Mouse (Mus musculus) myocyte (in vitro differentiated cells): ENCODE measurements around the gene Map1b. TPM values are rescaled to one million over a fixed set of nuclear protein-coding genes. Genes with fewer than 3 reads are reported as not detected.

ENCODE experiments used
- H3K27me3 ChIP-seq: one replicate; pipeline ENCODE4 v1.6.1; 2011; ENCODE audit not compliant: control insufficient read depth, insufficient read depth, insufficient read length
- H3K36me3 ChIP-seq: one replicate; pipeline ENCODE4 v1.6.1; 2011; ENCODE audit not compliant: control insufficient read depth, insufficient read depth
- H3K4me2 ChIP-seq: one replicate; pipeline ENCODE4 v1.6.1; 2011; ENCODE audit warnings: low read depth, control low read depth
- H3K4me3 ChIP-seq: one replicate; pipeline ENCODE4 v1.5.1; 2011; ENCODE audit warnings: mild to moderate bottlenecking, control low read depth, moderate library complexity
- H3K79me2 ChIP-seq: one replicate; pipeline ENCODE4 v1.6.1; 2011; ENCODE audit not compliant: control insufficient read depth, insufficient read depth
- H3ac ChIP-seq: one replicate; pipeline ENCODE4 v1.6.1; 2011; ENCODE audit not compliant: control insufficient read depth, insufficient read length
- CEBPB ChIP-seq: IDR thresholded peaks from 2 replicates; pipeline ENCODE4 v1.6.1; 2011; ENCODE audit warnings: mild to moderate bottlenecking, moderate library complexity; ENCODE audit not compliant: poor library complexity, insufficient read depth, severe bottlenecking
- E2F4 ChIP-seq: IDR thresholded peaks from one replicate; pipeline ENCODE4 v1.6.1; 2011; ENCODE audit warnings: mild to moderate bottlenecking, control low read depth, moderate library complexity; ENCODE audit not compliant: insufficient read depth
- MAX ChIP-seq: IDR thresholded peaks from one replicate; pipeline ENCODE4 v1.6.1; 2011; ENCODE audit warnings: low read depth, mild to moderate bottlenecking, control low read depth
- MYOD1 ChIP-seq, 3 experiments: IDR thresholded peaks; one replicate each; pipeline ENCODE4 v1.6.1; 2011; ENCODE audit warnings: control low read depth in 2 of 3, low read depth in 2 of 3, mild to moderate bottlenecking in 2 of 3, moderate library complexity in 1 of 3; ENCODE audit not compliant: insufficient read length in 2 of 3, control insufficient read depth in 1 of 3
- MYOG ChIP-seq, 3 experiments: IDR thresholded peaks; one replicate each; pipeline ENCODE4 v1.6.1; 2011; ENCODE audit warnings: control low read depth in 2 of 3, low read depth in 2 of 3, mild to moderate bottlenecking in 2 of 3; ENCODE audit not compliant: insufficient read length in 2 of 3, control insufficient read depth in 1 of 3, insufficient read depth in 1 of 3
- POLR2A ChIP-seq: IDR thresholded peaks from one replicate; pipeline ENCODE4 v1.6.1; 2011; ENCODE audit warnings: low read depth, mild to moderate bottlenecking, control low read depth, moderate library complexity; ENCODE audit not compliant: insufficient read length
- POLR2AphosphoS2 ChIP-seq: IDR thresholded peaks from one replicate; pipeline ENCODE4 v1.6.1; 2011; ENCODE audit warnings: low read depth, control low read depth; ENCODE audit not compliant: insufficient read length
- REST ChIP-seq: IDR thresholded peaks from one replicate; pipeline ENCODE4 v1.6.1; 2011; ENCODE audit warnings: mild to moderate bottlenecking, control low read depth, moderate library complexity; ENCODE audit not compliant: insufficient read depth, insufficient read length
- SRF ChIP-seq: IDR thresholded peaks from one replicate; pipeline ENCODE4 v1.6.1; 2011; ENCODE audit warnings: low read depth; ENCODE audit not compliant: control insufficient read depth, insufficient read length
- TCF12 ChIP-seq: IDR thresholded peaks from one replicate; pipeline ENCODE4 v1.6.1; 2011; ENCODE audit warnings: mild to moderate bottlenecking, control low read depth; ENCODE audit not compliant: poor library complexity, insufficient read depth, severe bottlenecking
- TCF3 ChIP-seq: IDR thresholded peaks from one replicate; pipeline ENCODE4 v1.6.1; 2011; ENCODE audit warnings: low read depth, control low read depth; ENCODE audit not compliant: insufficient read length
- USF1 ChIP-seq: IDR thresholded peaks from one replicate; pipeline ENCODE4 v1.6.1; 2011; ENCODE audit warnings: low read depth, mild to moderate bottlenecking, control low read depth, moderate library complexity
- polyA plus RNA-seq: library from polyadenylated mRNA; unstranded; fragments of >200 nt; fragmentation: generic; extraction: Trizol; gene quantifications from one replicate; pipeline ENCODE4 v1.2.1, GENCODE M21; 2012; ENCODE audit warnings: missing spikeins

Gene Map1b
- polyA plus RNA-seq, 1 experiment = 40.6 TPM

DNA sequence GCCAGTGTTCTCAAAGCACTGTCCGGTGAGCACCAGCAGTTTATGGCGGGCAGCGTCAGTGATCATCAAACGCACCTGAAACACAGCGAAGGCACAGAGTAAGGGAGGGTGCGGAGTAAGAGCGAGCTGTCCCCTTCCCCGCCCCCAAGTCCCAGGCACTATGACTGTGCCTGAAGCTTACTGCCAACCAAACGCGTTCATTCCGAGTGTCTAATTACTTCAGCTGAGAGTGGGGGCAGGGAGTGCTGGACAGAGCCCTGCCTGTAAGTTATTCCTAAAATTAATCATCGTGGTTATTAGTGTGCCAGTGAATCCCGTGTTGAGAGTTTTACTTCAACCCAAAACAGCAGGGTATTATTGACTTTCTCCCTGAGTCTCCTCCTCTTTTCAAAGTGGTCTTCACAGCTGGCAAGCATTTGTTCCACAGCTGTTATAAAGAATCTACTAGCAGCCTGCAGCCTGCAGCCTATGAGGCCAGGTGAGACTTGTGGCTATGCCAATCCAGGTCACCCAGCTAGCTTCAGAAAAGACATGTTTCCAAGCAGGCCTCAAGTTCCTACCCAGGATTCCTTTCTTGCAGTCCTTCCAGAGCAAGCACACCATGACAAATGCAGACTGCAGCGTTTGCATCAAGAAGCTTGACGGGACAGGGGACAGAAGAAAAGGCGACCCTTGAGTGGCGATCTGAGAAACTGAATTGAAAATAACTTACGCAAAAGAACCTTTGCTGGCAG is 74.5 kb downstream of the Map1b start:
- Histone ChIP-seq H3K27me3 (no peaks in the 10 kb centered on the region), H3K4me3 (peak overlapping the region; percentile 3), H3ac (no peak overlapping the region), H3K4me2 (peak overlapping the region; percentile 92), H3K36me3 (peaks cover 67% of the 10 kb centered on the region), H3K79me2 (peaks cover 83% of the 10 kb centered on the region)
- TF ChIP-seq MYOD1 (IDR thresholded peaks at IDR 0.05; ENCODE audit: control insufficient read depth in 1 of 3, insufficient read length in 2 of 3, low read depth in 2 of 3) (peak; percentile 5 to 53 (median 15)), REST (peak; percentile 23), SRF (no peak), E2F4 (no peak), POLR2A (no peak), USF1 (no peak), MAX (no peak), TCF12 (no peak), POLR2AphosphoS2 (peak; percentile 15), CEBPB (no peak), MYOG (IDR thresholded peaks at IDR 0.05; ENCODE audit: control insufficient read depth in 1 of 3, insufficient read depth in 1 of 3, insufficient read length in 2 of 3, low read depth in 2 of 3) (peak in 1 of 3 experiments; percentile 54), TCF3 (peak; percentile 29)

DNA sequence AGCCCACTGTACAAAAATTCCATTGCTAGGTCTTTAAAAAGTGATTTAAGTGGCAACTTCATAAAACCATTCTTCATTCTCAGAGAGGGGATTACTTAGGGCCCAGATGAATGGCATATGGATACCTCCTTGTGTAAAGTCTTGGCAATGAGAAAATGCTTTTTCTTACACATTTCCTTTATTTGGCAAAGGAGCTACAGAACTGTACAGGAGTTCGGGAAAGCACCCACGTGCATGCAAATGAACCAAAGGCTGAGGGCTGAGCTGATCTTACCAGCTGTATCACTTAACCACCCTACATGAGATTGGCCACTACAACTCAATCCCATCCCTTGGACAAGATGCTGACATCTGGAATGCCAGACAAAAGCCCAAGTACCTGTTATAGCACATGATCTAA is 76.1 kb downstream of the Map1b start:
- H3K4me3 ChIP-seq = no peak overlapping the region
- TF ChIP-seq SRF = no peak
- TF ChIP-seq MYOD1 (IDR thresholded peaks at IDR 0.05; ENCODE audit: control insufficient read depth in 1 of 3, insufficient read length in 2 of 3, low read depth in 2 of 3) = no peak
- TF ChIP-seq E2F4 = no peak
- no peak for TF ChIP-seq TCF3
- TF ChIP-seq REST = no peak
- no peak for TF ChIP-seq USF1
- no peak for TF ChIP-seq POLR2A
- no peak for TF ChIP-seq TCF12
- TF ChIP-seq MAX = no peak
- no peak for TF ChIP-seq MYOG (IDR thresholded peaks at IDR 0.05; ENCODE audit: control insufficient read depth in 1 of 3, insufficient read depth in 1 of 3, insufficient read length in 2 of 3, low read depth in 2 of 3)
- no peak for TF ChIP-seq POLR2AphosphoS2
- H3K79me2 ChIP-seq = peaks cover 67% of the 10 kb centered on the region
- no peaks in the 10 kb centered on the region for H3K27me3 ChIP-seq
- peaks cover 82% of the 10 kb centered on the region for H3K36me3 ChIP-seq
- no peak overlapping the region for H3K4me2 ChIP-seq
- no peak overlapping the region for H3ac ChIP-seq

DNA sequence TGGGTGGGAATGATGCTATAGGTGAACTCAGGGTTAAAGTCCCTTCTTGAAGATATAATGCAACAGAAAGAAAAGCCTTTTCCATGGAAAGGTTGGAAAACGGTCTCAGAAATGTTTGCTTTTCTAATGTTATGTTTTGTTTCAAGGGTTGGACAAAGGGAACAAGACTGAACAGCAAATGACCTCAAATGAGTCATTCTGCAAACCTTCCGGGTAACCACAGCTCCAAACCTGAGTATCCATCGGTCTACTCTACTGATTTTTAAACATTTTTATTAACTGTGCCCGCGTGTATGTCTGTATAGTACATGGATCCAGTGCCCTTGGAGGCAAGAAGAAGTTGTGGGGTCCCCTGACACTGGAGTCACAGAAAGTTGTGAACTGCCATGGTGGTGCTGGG is 77.0 kb downstream of the Map1b start:
- peaks cover 90% of the 10 kb centered on the region for H3K36me3 ChIP-seq
- no peak for TF ChIP-seq TCF12
- no peak for TF ChIP-seq TCF3
- TF ChIP-seq USF1 = no peak
- no peak for TF ChIP-seq POLR2AphosphoS2
- no peak for TF ChIP-seq SRF
- no peak for TF ChIP-seq MYOD1 (IDR thresholded peaks at IDR 0.05; ENCODE audit: control insufficient read depth in 1 of 3, insufficient read length in 2 of 3, low read depth in 2 of 3)
- no peak for TF ChIP-seq CEBPB
- TF ChIP-seq MAX = no peak
- TF ChIP-seq MYOG (IDR thresholded peaks at IDR 0.05; ENCODE audit: control insufficient read depth in 1 of 3, insufficient read depth in 1 of 3, insufficient read length in 2 of 3, low read depth in 2 of 3) = no peak
- TF ChIP-seq REST = no peak
- no peak for TF ChIP-seq POLR2A
- no peak for TF ChIP-seq E2F4

DNA sequence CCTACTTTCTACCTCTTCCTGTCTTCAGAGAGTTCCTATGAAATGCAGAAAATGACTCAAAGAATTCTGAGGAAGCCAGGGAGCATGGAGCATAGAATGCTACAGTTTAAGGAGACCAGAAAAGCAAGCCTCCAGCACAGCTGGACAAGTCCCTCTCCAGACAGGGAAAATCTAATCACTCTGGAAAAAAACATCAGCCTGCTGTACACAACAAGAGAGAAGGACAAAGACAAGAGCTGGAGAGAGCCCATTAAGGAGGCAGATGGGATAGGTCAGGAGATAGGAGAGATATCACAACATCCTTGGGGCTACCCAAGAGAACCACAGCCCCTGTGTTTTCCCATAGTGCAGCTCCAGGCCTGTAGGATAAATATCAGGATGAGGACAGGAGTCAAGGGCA is 79.3 kb downstream of the Map1b start:
- Histone ChIP-seq H3K4me2 (no peak overlapping the region), H3K79me2 (peaks cover 44% of the 10 kb centered on the region), H3K27me3 (no peaks in the 10 kb centered on the region), H3K4me3 (no peak overlapping the region), H3K36me3 (peaks cover 93% of the 10 kb centered on the region), H3ac (no peak overlapping the region)
- TF ChIP-seq REST (no peak), MYOD1 (IDR thresholded peaks at IDR 0.05; ENCODE audit: control insufficient read depth in 1 of 3, insufficient read length in 2 of 3, low read depth in 2 of 3) (no peak), USF1 (no peak), CEBPB (no peak), POLR2A (no peak), SRF (no peak), TCF3 (no peak), MAX (no peak), MYOG (IDR thresholded peaks at IDR 0.05; ENCODE audit: control insufficient read depth in 1 of 3, insufficient read depth in 1 of 3, insufficient read length in 2 of 3, low read depth in 2 of 3) (no peak), E2F4 (no peak), TCF12 (no peak)

More for the DNA sequence above, 77.0 kb downstream of the Map1b start:
- Histone ChIP-seq H3K79me2 (peaks cover 63% of the 10 kb centered on the region), H3K27me3 (no peaks in the 10 kb centered on the region), H3ac (no peak overlapping the region), H3K4me3 (no peak overlapping the region), H3K4me2 (no peak overlapping the region)
